Mouse (Mus musculus) embryonic fibroblast, embryonic 13.5 days (primary cell): ENCODE data around the gene Setd2. TPM values are rescaled to one million over a fixed set of nuclear protein-coding genes. Genes with fewer than 3 reads are reported as not detected.

Experiments
- H3K27ac ChIP-seq: 2 replicates; pipeline ENCODE4 v1.5.1; 2012; ENCODE audit warnings: low read length, control low read depth, inconsistent platforms; ENCODE audit not compliant: insufficient read depth
- H3K4me1 ChIP-seq: 2 replicates; pipeline ENCODE4 v1.6.1; 2011; ENCODE audit warnings: low read length; ENCODE audit not compliant: control insufficient read depth, insufficient read depth
- H3K4me3 ChIP-seq: 2 replicates; pipeline ENCODE4 v1.5.1; 2011; ENCODE audit warnings: mild to moderate bottlenecking, control low read depth, low read length; ENCODE audit not compliant: insufficient read depth
- CTCF ChIP-seq: IDR thresholded peaks from 2 replicates; pipeline ENCODE4 v1.5.1; 2011; ENCODE audit warnings: mild to moderate bottlenecking, control low read depth, low read length, moderate library complexity, borderline replicate concordance; ENCODE audit not compliant: insufficient read depth
- POLR2A ChIP-seq: IDR thresholded peaks from 2 replicates; pipeline ENCODE4 v1.6.1; 2011; ENCODE audit warnings: low read depth, mild to moderate bottlenecking, control low read depth, low read length, moderate library complexity
- polyA plus RNA-seq: library from polyadenylated mRNA; stranded (reverse); fragments of >200 nt; gene quantifications from 2 replicates; pipeline ENCODE4 v1.2.4, GENCODE M21; 2011; ENCODE audit warnings: low read depth; ENCODE audit not compliant: missing spikeins, insufficient read length

Setd2 gene
- polyA plus RNA-seq, 1 experiment: 65.7 TPM

DNA sequence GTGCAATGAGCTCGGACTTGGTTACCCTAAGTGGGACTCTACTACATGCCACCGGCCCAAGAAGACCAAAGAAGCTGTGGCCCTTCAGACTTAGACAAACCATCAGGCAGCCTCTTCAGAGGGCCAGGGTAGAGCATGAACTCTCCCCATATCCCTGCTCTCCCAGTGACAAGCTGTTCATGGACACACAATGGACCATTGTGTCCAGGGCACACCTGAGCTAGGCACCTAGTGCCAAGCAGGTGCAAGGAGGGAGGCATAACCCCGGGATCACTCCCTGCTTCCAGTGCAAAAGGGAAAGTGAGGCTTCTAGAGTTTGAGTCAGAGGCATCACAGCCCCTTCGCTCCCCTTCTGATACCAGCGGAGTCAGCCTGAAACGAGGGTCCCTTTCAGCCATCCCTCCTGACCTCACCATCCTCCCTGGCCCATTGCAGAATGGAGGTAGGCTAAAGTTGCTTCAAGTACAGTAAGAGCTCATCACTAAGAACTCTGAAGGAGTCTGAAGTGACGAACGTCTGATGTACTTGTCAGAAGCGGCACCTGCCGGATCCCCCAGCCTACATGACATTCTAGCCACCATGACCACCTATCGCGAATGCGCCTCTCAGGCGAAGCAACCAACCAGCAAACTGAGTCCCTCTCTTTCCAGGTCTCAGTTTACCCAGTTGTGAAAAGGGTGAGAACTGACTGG is 120.7 kb downstream of the Setd2 start:
- H3K27ac ChIP-seq: no peak overlapping the region
- peak overlapping the region; percentile 37 for H3K4me3 ChIP-seq
- TF ChIP-seq POLR2A: no peak
- TF ChIP-seq CTCF: no peak
- peaks cover 3% of the 10 kb centered on the region; the same call in 1 of the 2 replicates for H3K4me1 ChIP-seq

- Histone ChIP-seq H3K27ac (no peak within 1 kb of the TSS), H3K4me1 (peaks cover 3% of the 10 kb centered on the region; the same call in 1 of the 2 replicates), H3K4me3 (peak within 1 kb of the TSS; percentile 37)
- TF ChIP-seq CTCF: no peak
- peak; percentile 39 for TF ChIP-seq POLR2A
Measured at GRCm38 (mm10) chr9:110653655-110654461, 121.5 kb downstream of the Setd2 start, which contains the start of gene Nbeal2. Nbeal2 (minus strand) TSS chr9:110654161.

- Histone ChIP-seq H3K4me3 (no peak overlapping the region), H3K27ac (no peak overlapping the region), H3K4me1 (peaks cover 3% of the 10 kb centered on the region; the same call in 1 of the 2 replicates)
- TF ChIP-seq CTCF (no peak), POLR2A (no peak)
Measured at GRCm38 (mm10) chr9:110654726-110655650, 122.6 kb downstream of the Setd2 start.

DNA sequence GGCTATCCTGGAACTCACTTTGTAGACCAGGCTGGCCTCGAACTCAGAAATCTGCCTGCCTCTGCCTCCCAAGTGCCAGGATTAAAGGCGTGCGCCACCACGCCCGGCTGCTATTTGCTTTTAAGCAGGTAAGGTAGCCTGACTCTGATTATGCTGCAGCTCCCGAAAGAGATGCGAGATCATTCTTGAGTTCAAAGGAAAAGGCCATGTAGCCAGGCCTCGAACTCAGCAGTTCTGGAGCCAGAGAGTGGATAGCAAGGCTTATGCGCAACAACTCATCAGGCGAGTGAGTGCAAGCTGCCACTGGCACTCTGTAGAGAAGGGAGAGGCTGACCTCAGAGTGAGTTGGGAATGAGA is 123.2 kb downstream of the Setd2 start:
- peaks cover 3% of the 10 kb centered on the region; the same call in 1 of the 2 replicates for H3K4me1 ChIP-seq
- peak overlapping the region; percentile 48; the same call in 1 of the 2 replicates for H3K4me3 ChIP-seq
- H3K27ac ChIP-seq: no peak overlapping the region
- TF ChIP-seq POLR2A: no peak
- no peak for TF ChIP-seq CTCF

- TF ChIP-seq POLR2A (peak; percentile 66), CTCF (no peak)
- H3K27ac ChIP-seq: 0 out of 2 replicates have a peak within 1 kb of the TSS, but pooled peaks have one; percentile 43
- H3K4me1 ChIP-seq: peaks cover 3% of the 10 kb centered on the region; the same call in 1 of the 2 replicates
- peak within 1 kb of the TSS; percentile 76 for H3K4me3 ChIP-seq
Measured at GRCm38 (mm10) chr9:110656249-110657221, 124.1 kb downstream of the Setd2 start, which contains the start of gene Ccdc12. Ccdc12 (plus strand) TSS chr9:110656503.

DNA sequence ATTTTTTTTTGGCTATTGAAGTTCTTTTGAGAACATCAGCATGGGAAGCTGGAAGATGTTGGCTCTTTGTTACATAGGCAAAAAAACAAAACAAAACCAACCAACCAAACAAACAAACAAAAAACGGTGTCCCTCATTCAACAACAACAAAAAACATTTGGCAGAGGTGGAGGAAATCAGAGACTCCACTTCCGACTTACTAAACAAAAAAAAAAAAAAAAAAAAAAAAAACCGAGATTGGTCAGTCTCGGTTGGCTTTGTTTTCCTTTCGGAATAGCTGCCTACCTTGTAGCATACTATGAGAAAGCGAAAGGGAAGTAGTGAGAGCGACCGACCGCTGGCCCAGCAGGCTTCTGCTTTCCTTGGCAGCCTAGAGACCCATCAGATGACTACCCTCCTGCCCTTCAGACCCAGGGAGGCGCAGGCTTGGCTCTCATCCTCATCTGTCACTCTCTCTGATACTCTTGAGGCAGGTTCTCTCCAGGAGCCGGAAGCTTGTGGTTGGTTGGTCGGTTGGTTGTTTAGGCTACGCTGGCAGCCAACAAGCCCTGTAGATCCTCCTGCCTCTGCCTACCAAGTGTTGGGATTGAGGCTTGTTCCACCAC is 125.2 kb downstream of the Setd2 start:
- TF ChIP-seq CTCF (no peak), POLR2A (no peak)
- Histone ChIP-seq H3K4me1 (peaks cover 3% of the 10 kb centered on the region; the same call in 1 of the 2 replicates), H3K27ac (no peak overlapping the region), H3K4me3 (no peak overlapping the region)

DNA sequence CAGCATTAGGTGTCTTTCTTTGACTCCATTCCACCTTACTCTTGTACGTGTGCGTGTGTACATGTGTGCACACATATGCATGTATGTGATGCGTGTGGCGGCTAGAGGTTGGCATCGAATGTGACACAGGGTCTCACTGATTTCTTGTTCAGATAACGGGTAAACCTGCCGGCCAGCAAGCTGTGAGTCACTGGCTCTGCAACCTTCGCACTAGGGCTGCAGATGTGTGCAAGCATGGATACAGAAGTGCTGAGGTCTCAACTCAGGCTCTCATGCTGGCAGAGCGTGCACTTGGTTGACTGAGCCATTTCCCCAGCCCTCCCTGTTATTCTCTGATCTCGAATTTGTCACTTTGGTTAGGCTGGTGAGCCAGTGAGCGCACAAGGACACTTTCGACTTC is 127.1 kb downstream of the Setd2 start:
- Histone ChIP-seq H3K4me1 (peaks cover 3% of the 10 kb centered on the region; the same call in 1 of the 2 replicates), H3K4me3 (no peak overlapping the region), H3K27ac (no peak overlapping the region)
- no peak for TF ChIP-seq CTCF
- TF ChIP-seq POLR2A: no peak

DNA sequence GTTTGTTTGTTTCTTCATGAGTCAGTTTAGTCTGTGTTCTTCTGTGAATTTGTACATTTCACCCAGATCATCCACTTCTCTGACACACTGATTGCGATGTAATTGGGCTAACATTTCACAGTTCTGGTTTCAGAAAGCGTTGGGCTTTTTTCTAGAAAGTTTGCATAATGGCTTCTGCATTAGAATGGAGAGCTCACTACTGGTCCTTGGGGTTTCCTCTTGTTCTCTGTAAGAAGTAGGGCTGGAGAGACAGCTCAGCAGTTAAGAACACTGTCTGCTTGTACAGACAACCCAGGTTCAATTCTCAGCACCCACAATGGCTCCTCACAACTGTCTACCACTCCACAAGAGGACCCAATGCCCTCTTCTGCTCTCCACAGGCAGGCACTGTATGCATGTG is 127.8 kb downstream of the Setd2 start:
- Histone ChIP-seq H3K4me1 (peaks cover 3% of the 10 kb centered on the region; the same call in 1 of the 2 replicates), H3K27ac (no peak overlapping the region), H3K4me3 (no peak overlapping the region)
- TF ChIP-seq POLR2A (no peak), CTCF (no peak)
